Mouse (Mus musculus): ENCODE results near the gene Sim1. TPM values are rescaled to one million over a fixed set of nuclear protein-coding genes. Genes with fewer than 3 reads are reported as not detected.

Gene Sim1
- polyA plus RNA-seq, 1 experiment from 2014 or later, result not detected

DNA sequence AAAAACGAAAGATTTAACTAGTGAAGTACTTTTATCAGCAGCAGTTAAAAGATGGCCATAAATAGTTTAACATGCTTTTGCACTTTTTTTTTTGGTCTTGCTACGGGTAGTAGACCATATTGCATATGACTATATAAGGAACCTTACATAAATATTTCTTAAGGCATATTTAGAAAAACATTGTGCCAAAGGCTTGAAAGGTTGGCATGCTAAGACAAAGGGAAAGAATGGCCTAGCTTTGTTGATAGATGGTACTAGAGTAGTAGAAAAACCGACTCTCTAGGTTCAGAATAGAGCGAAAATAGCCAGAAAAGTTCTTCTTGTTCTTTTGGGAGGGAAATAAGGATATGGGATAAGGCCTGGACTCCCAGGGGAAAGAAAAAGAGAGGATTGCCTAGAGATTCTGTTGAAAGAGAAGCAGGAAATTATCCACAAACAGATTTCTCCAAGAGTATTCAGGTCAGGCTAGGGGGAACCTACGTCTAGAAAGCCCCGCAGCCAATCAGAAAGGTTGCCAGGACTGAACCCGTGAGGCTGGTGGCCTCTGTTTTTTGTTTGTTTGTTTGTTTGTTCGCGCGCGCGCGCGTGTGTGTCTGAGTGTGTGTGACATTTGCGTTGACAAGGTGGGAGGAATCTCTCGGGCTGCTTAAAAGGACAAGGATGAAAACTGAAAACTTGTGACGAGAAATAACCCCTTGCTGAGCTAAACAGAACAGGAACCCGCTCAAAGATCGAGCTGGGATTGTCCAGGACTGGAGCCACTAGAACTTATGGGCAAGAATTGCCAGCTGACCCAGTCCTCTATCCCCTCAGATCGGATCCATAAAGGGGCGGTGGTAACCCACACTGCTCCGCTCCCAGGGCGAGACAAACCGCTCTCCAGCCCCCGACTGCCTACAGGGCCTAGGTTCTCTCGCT lies 9.6 kb downstream of the Sim1 start:
- ATAC-seq (ENCODE audit: insufficient number of reproducible peaks, insufficient read depth, low FRiP score, low read depth), result no peak
- WGBS, result 6% methylated on average over 26 of the region's 26 CpGs

DNA sequence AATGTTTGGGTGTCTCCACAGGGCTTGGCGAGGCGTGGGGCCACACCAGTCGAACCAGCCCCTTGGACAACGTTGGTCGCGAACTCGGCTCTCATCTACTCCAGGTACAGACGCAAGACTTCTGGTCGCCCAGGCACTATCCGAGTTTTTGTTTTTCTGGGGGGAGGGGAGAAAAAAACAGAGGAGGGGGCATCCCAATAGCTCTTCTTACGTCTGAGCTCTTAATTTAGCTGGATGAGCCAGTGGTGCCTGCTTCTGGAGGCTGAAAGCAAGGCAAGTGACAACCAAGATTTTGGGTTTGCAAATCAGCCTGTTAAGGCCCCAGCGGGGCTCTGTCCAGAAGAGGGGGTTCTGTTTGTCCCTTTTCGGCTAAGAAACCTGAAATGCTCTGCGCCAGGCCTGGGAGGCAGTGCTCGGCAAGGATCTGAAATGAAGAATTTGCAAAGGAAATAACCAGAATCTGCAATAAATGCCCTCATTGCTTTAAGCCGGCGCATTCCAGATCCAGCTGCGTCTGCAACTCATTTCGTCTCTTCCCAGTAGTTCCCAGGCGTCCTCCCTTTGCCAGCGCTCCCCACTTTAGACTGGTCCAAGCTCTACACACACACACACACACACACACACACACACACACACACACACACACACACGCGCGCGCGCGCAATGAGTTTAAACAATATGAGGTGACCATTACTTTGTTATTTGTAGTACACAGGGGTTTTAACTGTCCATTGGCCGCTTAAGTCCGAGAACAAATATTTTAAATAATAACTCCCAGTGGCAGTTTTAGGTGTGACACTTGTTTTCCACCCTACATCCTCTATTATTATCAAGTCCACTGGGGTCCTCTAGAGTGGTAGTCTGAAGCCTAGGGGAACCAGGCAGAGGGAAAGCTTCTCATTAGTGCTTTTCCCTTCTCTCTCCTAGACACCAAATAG lies 10.5 kb downstream of the Sim1 start:
- Histone ChIP-seq H3K27ac (replicated peaks in 1 of 2; ENCODE audit: control insufficient read depth in 1 of 2, insufficient read depth in 1 of 2, low read depth in 2 of 2, low read length in 2 of 2) (no peak overlapping the region), H3K4me2 (ENCODE audit: low read length) (no peak overlapping the region), H3K27me3 (ENCODE audit: control insufficient read depth, insufficient read depth, low read length) (peaks cover 99% of the 10 kb centered on the region), H3K9ac (ENCODE audit: low read length) (no peak overlapping the region), H3K9me3 (ENCODE audit: control insufficient read depth, low read length) (no peaks in the 10 kb centered on the region), H3K4me1 (ENCODE audit: control insufficient read depth in 2 of 2, insufficient read depth in 2 of 2, low read length in 2 of 2) (peaks cover 2% of the 10 kb centered on the region in 2 experiments; a peak in 2 of 4 replicates), H3K36me3 (ENCODE audit: control insufficient read depth, insufficient read depth, low read length) (no peaks in the 10 kb centered on the region), H3K4me3 (ENCODE audit: control insufficient read depth in 1 of 2, insufficient read depth in 1 of 2, low read depth in 1 of 2, low read length in 2 of 2) (no peak overlapping the region)
- no peak for ATAC-seq (ENCODE audit: insufficient number of reproducible peaks, insufficient read depth, low FRiP score, low read depth)
- WGBS, result 8% methylated on average over 29 of the region's 29 CpGs

More for the DNA sequence above, 9.6 kb downstream of the Sim1 start:
- H3K4me2 ChIP-seq (ENCODE audit: low read length), result no peak overlapping the region
- no peaks in the 10 kb centered on the region for H3K36me3 ChIP-seq (ENCODE audit: control insufficient read depth, insufficient read depth, low read length)
- no peaks in the 10 kb centered on the region for H3K9me3 ChIP-seq (ENCODE audit: control insufficient read depth, low read length)
- H3K27ac ChIP-seq (replicated peaks in 1 of 2; ENCODE audit: control insufficient read depth in 1 of 2, insufficient read depth in 1 of 2, low read depth in 2 of 2, low read length in 2 of 2), result no peak overlapping the region
- no peak overlapping the region for H3K9ac ChIP-seq (ENCODE audit: low read length)
- no peak overlapping the region for H3K4me3 ChIP-seq (ENCODE audit: control insufficient read depth in 1 of 2, insufficient read depth in 1 of 2, low read depth in 1 of 2, low read length in 2 of 2)
- H3K4me1 ChIP-seq (ENCODE audit: control insufficient read depth in 2 of 2, insufficient read depth in 2 of 2, low read length in 2 of 2), result peaks cover 2% of the 10 kb centered on the region in 2 experiments; a peak in 2 of 4 replicates
- H3K27me3 ChIP-seq (ENCODE audit: control insufficient read depth, insufficient read depth, low read length), result peaks cover 99% of the 10 kb centered on the region

- H3K4me1 ChIP-seq (ENCODE audit: control insufficient read depth in 2 of 2, insufficient read depth in 2 of 2, low read length in 2 of 2), result no peaks in the 10 kb centered on the region; a peak in 1 of 4 replicates
- no peak for ATAC-seq (ENCODE audit: insufficient number of reproducible peaks, insufficient read depth, low FRiP score, low read depth)
- peaks cover 79% of the 10 kb centered on the region for H3K27me3 ChIP-seq (ENCODE audit: control insufficient read depth, insufficient read depth, low read length)
- 4% methylated on average over 16 of the region's 16 CpGs for WGBS
- peak overlapping the region; percentile 23 to 26 for H3K4me3 ChIP-seq (ENCODE audit: control insufficient read depth in 1 of 2, insufficient read depth in 1 of 2, low read depth in 1 of 2, low read length in 2 of 2)
- no peak overlapping the region for H3K9ac ChIP-seq (ENCODE audit: low read length)
- H3K27ac ChIP-seq (replicated peaks in 1 of 2; ENCODE audit: control insufficient read depth in 1 of 2, insufficient read depth in 1 of 2, low read depth in 2 of 2, low read length in 2 of 2), result no peak overlapping the region
- H3K9me3 ChIP-seq (ENCODE audit: control insufficient read depth, low read length), result no peaks in the 10 kb centered on the region
- no peaks in the 10 kb centered on the region for H3K36me3 ChIP-seq (ENCODE audit: control insufficient read depth, insufficient read depth, low read length)
- peak overlapping the region; percentile 63 for H3K4me2 ChIP-seq (ENCODE audit: low read length)
These were observed 15.8 kb downstream of the Sim1 start for GRCm38 (mm10) chr10:50910400-50910799.

- Histone ChIP-seq H3K27ac (replicated peaks in 1 of 2; ENCODE audit: control insufficient read depth in 1 of 2, insufficient read depth in 1 of 2, low read depth in 2 of 2, low read length in 2 of 2) (no peak overlapping the region), H3K27me3 (ENCODE audit: control insufficient read depth, insufficient read depth, low read length) (peaks cover 74% of the 10 kb centered on the region), H3K4me3 (ENCODE audit: control insufficient read depth in 1 of 2, insufficient read depth in 1 of 2, low read depth in 1 of 2, low read length in 2 of 2) (peak overlapping the region; percentile 23 to 26; a peak in 3 of 4 replicates), H3K4me1 (ENCODE audit: control insufficient read depth in 2 of 2, insufficient read depth in 2 of 2, low read length in 2 of 2) (no peaks in the 10 kb centered on the region; a peak in 1 of 4 replicates), H3K4me2 (ENCODE audit: low read length) (peak overlapping the region; percentile 63), H3K9ac (ENCODE audit: low read length) (no peak overlapping the region), H3K9me3 (ENCODE audit: control insufficient read depth, low read length) (no peaks in the 10 kb centered on the region), H3K36me3 (ENCODE audit: control insufficient read depth, insufficient read depth, low read length) (no peaks in the 10 kb centered on the region)
- 4% methylated on average over 12 of the region's 12 CpGs for WGBS
- no peak for ATAC-seq (ENCODE audit: insufficient number of reproducible peaks, insufficient read depth, low FRiP score, low read depth)
These were observed 16.4 kb downstream of the Sim1 start for GRCm38 (mm10) chr10:50910861-50911410.

- Histone ChIP-seq H3K36me3 (ENCODE audit: control insufficient read depth, insufficient read depth, low read length) (no peaks in the 10 kb centered on the region), H3K27ac (replicated peaks in 1 of 2; ENCODE audit: control insufficient read depth in 1 of 2, insufficient read depth in 1 of 2, low read depth in 2 of 2, low read length in 2 of 2) (no peak overlapping the region), H3K9ac (ENCODE audit: low read length) (no peak overlapping the region), H3K4me2 (ENCODE audit: low read length) (no peak overlapping the region), H3K27me3 (ENCODE audit: control insufficient read depth, insufficient read depth, low read length) (peaks cover 27% of the 10 kb centered on the region), H3K9me3 (ENCODE audit: control insufficient read depth, low read length) (no peaks in the 10 kb centered on the region), H3K4me3 (ENCODE audit: control insufficient read depth in 1 of 2, insufficient read depth in 1 of 2, low read depth in 1 of 2, low read length in 2 of 2) (no peak overlapping the region), H3K4me1 (ENCODE audit: control insufficient read depth in 2 of 2, insufficient read depth in 2 of 2, low read length in 2 of 2) (no peaks in the 10 kb centered on the region)
- WGBS, result 47% methylated on average over 2 of the region's 2 CpGs
- no peak for ATAC-seq (ENCODE audit: insufficient number of reproducible peaks, insufficient read depth, low FRiP score, low read depth)
These were observed 21.1 kb downstream of the Sim1 start for GRCm38 (mm10) chr10:50915607-50916006.

- Histone ChIP-seq H3K9me3 (ENCODE audit: control insufficient read depth, low read length) (no peaks in the 10 kb centered on the region), H3K4me2 (ENCODE audit: low read length) (no peak overlapping the region), H3K4me1 (ENCODE audit: control insufficient read depth in 2 of 2, insufficient read depth in 2 of 2, low read length in 2 of 2) (no peaks in the 10 kb centered on the region), H3K4me3 (ENCODE audit: control insufficient read depth in 1 of 2, insufficient read depth in 1 of 2, low read depth in 1 of 2, low read length in 2 of 2) (no peak overlapping the region), H3K9ac (ENCODE audit: low read length) (no peak overlapping the region), H3K27me3 (ENCODE audit: control insufficient read depth, insufficient read depth, low read length) (no peaks in the 10 kb centered on the region), H3K36me3 (ENCODE audit: control insufficient read depth, insufficient read depth, low read length) (no peaks in the 10 kb centered on the region), H3K27ac (replicated peaks in 1 of 2; ENCODE audit: control insufficient read depth in 1 of 2, insufficient read depth in 1 of 2, low read depth in 2 of 2, low read length in 2 of 2) (no peak overlapping the region)
- 65% methylated on average over 5 of the region's 5 CpGs for WGBS
- no peak for ATAC-seq (ENCODE audit: insufficient number of reproducible peaks, insufficient read depth, low FRiP score, low read depth)
These were observed 34.7 kb downstream of the Sim1 start for GRCm38 (mm10) chr10:50929281-50929680.

GRCm38 (mm10) chr10:50935673-50936072 lies 41.1 kb downstream of the Sim1 start:
- Histone ChIP-seq H3K4me1 (ENCODE audit: control insufficient read depth in 2 of 2, insufficient read depth in 2 of 2, low read length in 2 of 2) (no peaks in the 10 kb centered on the region), H3K9ac (ENCODE audit: low read length) (no peak overlapping the region), H3K27ac (replicated peaks in 1 of 2; ENCODE audit: control insufficient read depth in 1 of 2, insufficient read depth in 1 of 2, low read depth in 2 of 2, low read length in 2 of 2) (no peak overlapping the region), H3K9me3 (ENCODE audit: control insufficient read depth, low read length) (no peaks in the 10 kb centered on the region), H3K27me3 (ENCODE audit: control insufficient read depth, insufficient read depth, low read length) (no peaks in the 10 kb centered on the region), H3K36me3 (ENCODE audit: control insufficient read depth, insufficient read depth, low read length) (no peaks in the 10 kb centered on the region), H3K4me3 (ENCODE audit: control insufficient read depth in 1 of 2, insufficient read depth in 1 of 2, low read depth in 1 of 2, low read length in 2 of 2) (no peak overlapping the region), H3K4me2 (ENCODE audit: low read length) (no peak overlapping the region)
- ATAC-seq (ENCODE audit: insufficient number of reproducible peaks, insufficient read depth, low FRiP score, low read depth), result no peak

All from heart, embryonic 14.5 days (tissue).